In the genomic region with DNA sequence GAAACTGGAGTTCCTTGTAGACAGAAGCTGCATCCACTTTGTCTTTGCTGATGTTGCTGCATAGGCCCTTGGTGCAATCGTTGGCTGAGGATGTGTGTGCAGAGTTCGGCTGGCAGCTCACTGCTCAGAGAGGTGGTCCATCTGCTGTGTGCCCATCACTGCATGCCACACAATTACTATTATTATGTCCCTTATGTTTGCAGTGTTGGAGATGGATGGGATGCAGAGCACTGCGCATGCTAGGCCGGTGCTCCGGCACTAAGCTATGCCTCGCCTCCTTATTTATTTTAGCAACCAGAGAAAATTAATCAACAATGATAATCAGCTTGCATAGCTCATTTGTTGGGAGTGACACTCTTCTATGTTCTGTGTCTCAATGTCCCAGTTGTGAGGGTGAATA, we compare ENCODE assay signal across 21 mouse cellular contexts.
A peak's percentile ranks its signal among the peaks of the same experiment; 100 is the strongest.
DNase-seq lines count a peak whose midpoint lies in the region; ATAC-seq and TF ChIP-seq lines count a peak whose summit lies in the region.
"Had no signal": no experiment of that assay in that cellular context is flagged by ENCODE, and none has a peak within 500 bp of the region (broad histone marks: within the 10 kb centered on the region; RNA-seq: fewer than 3 reads in every experiment).

No protein-coding gene starts in this region.

- peaks cover 19% of the 10 kb centered on the region for H3K4me1 ChIP-seq in hindbrain, embryonic 14.5 days (replicated peaks; ENCODE audit: control insufficient read depth, insufficient read depth, low read length)
- H3K4me1 ChIP-seq in hindbrain, embryonic 12.5 days = no peaks in the 10 kb centered on the region; the same call in 1 of the 2 replicates
- no peaks in the 10 kb centered on the region for H3K4me1 ChIP-seq in neural tube, embryonic 13.5 days (replicated peaks)
- peaks cover 13% of the 10 kb centered on the region for H3K4me1 ChIP-seq in midbrain, postnatal 0 days (ENCODE audit: insufficient read depth, low read length)
- H3K4me1 ChIP-seq in kidney, embryonic 16.5 days (ENCODE audit: insufficient read depth, low read length) = no peaks in the 10 kb centered on the region
- H3K4me1 ChIP-seq: embryonic facial prominence, embryonic 15.5 days; limb, embryonic 15.5 days had no signal

- WGBS in hindbrain, embryonic 14.5 days = 86% methylated on average over 6 of the region's 6 CpGs
- WGBS in hindbrain, embryonic 12.5 days = 88% methylated on average over 6 of the region's 6 CpGs
- 86% methylated on average over 6 of the region's 6 CpGs for WGBS in neural tube, embryonic 13.5 days
- 85% methylated on average over 6 of the region's 6 CpGs for WGBS in midbrain, postnatal 0 days
- 89% methylated on average over 6 of the region's 6 CpGs for WGBS in kidney, embryonic 16.5 days

- DNase-seq in hindbrain, embryonic 14.5 days (ENCODE audit: low spot score) = no peak
- DNase-seq in neural tube, embryonic 10.5 days (ENCODE audit: extremely low spot score, low spot score) = no peak
- DNase-seq in midbrain, postnatal 0 days (ENCODE audit: low spot score) = no peak
- DNase-seq in urinary bladder, postnatal 10 days (ENCODE audit: low spot score) = no peak
- DNase-seq: adrenal gland, postnatal 36 days; B cell, adult 2 months; cerebellum, adult 9-11 months; kidney, postnatal 36 days; lung, embryonic 14.5 days; right cerebral cortex, postnatal 14 days; spleen, adult 18-20 months had no signal

- no peak overlapping the region for H3K9ac ChIP-seq in hindbrain, embryonic 14.5 days
- H3K9ac ChIP-seq in hindbrain, embryonic 12.5 days = no peak overlapping the region
- H3K9ac ChIP-seq in neural tube, embryonic 13.5 days = no peak overlapping the region
- no peak overlapping the region for H3K9ac ChIP-seq in midbrain, postnatal 0 days (replicated peaks; ENCODE audit: low read length, poor library complexity, severe bottlenecking)
- no peak overlapping the region for H3K9ac ChIP-seq in kidney, embryonic 16.5 days (replicated peaks; ENCODE audit: low read length)
- H3K9ac ChIP-seq: embryonic facial prominence, embryonic 15.5 days; limb, embryonic 15.5 days; liver, embryonic 14.5 days; lung, embryonic 14.5 days had no signal

- H3K4me3 ChIP-seq in hindbrain, embryonic 14.5 days (replicated peaks; ENCODE audit: low read length) = no peak overlapping the region
- no peak overlapping the region for H3K4me3 ChIP-seq in hindbrain, embryonic 12.5 days
- H3K4me3 ChIP-seq in neural tube, embryonic 13.5 days = no peak overlapping the region
- H3K4me3 ChIP-seq in midbrain, postnatal 0 days (ENCODE audit: low read depth, low read length) = no peak overlapping the region
- no peak overlapping the region for H3K4me3 ChIP-seq in kidney, embryonic 16.5 days (ENCODE audit: low read length)
- H3K4me3 ChIP-seq: embryonic facial prominence, embryonic 15.5 days; limb, embryonic 15.5 days had no signal

- H3K4me2 ChIP-seq in hindbrain, embryonic 14.5 days (replicated peaks) = no peak overlapping the region
- H3K4me2 ChIP-seq in hindbrain, embryonic 12.5 days (replicated peaks) = no peak overlapping the region
- H3K4me2 ChIP-seq in neural tube, embryonic 13.5 days = no peak overlapping the region
- no peak overlapping the region for H3K4me2 ChIP-seq in midbrain, postnatal 0 days (ENCODE audit: low read depth, low read length, poor library complexity, severe bottlenecking)
- no peak overlapping the region for H3K4me2 ChIP-seq in kidney, embryonic 16.5 days (replicated peaks; ENCODE audit: low read depth, low read length)
- H3K4me2 ChIP-seq: embryonic facial prominence, embryonic 15.5 days; heart, embryonic 11.5 days; limb, embryonic 15.5 days; lung, embryonic 14.5 days had no signal

- no peaks in the 10 kb centered on the region for H3K9me3 ChIP-seq in hindbrain, embryonic 14.5 days (ENCODE audit: control insufficient read depth, low read length)
- H3K9me3 ChIP-seq in hindbrain, embryonic 12.5 days (replicated peaks) = no peaks in the 10 kb centered on the region
- H3K9me3 ChIP-seq in neural tube, embryonic 13.5 days = no peaks in the 10 kb centered on the region
- no peaks in the 10 kb centered on the region for H3K9me3 ChIP-seq in midbrain, postnatal 0 days (ENCODE audit: low read length)
- H3K9me3 ChIP-seq in kidney, embryonic 16.5 days (ENCODE audit: low read length) = no peaks in the 10 kb centered on the region
- H3K9me3 ChIP-seq: embryonic facial prominence, embryonic 15.5 days; limb, embryonic 15.5 days had no signal

- no peaks in the 10 kb centered on the region for H3K36me3 ChIP-seq in hindbrain, embryonic 14.5 days (replicated peaks; ENCODE audit: control insufficient read depth, insufficient read depth)
- H3K36me3 ChIP-seq in hindbrain, embryonic 12.5 days = no peaks in the 10 kb centered on the region
- no peaks in the 10 kb centered on the region for H3K36me3 ChIP-seq in neural tube, embryonic 13.5 days
- H3K36me3 ChIP-seq in midbrain, postnatal 0 days (ENCODE audit: insufficient read depth, low read length) = no peaks in the 10 kb centered on the region
- H3K36me3 ChIP-seq in kidney, embryonic 16.5 days (ENCODE audit: insufficient read depth, low read length) = no peaks in the 10 kb centered on the region
- H3K36me3 ChIP-seq: embryonic facial prominence, embryonic 15.5 days; G1E; limb, embryonic 15.5 days had no signal

- no peak overlapping the region for H3K27ac ChIP-seq in hindbrain, embryonic 14.5 days
- no peak overlapping the region for H3K27ac ChIP-seq in hindbrain, embryonic 12.5 days
- no peak overlapping the region for H3K27ac ChIP-seq in neural tube, embryonic 13.5 days (replicated peaks)
- H3K27ac ChIP-seq in midbrain, postnatal 0 days (ENCODE audit: low read depth, low read length) = 0 out of 2 replicates have a peak overlapping the region, but pooled peaks have one; percentile 18
- H3K27ac ChIP-seq in kidney, embryonic 16.5 days (ENCODE audit: low read length) = no peak overlapping the region
- H3K27ac ChIP-seq: embryonic facial prominence, embryonic 15.5 days; limb, embryonic 15.5 days; liver, embryonic 14.5 days had no signal

- no peaks in the 10 kb centered on the region for H3K27me3 ChIP-seq in hindbrain, embryonic 14.5 days (ENCODE audit: control insufficient read depth, insufficient read depth, low read length)
- no peaks in the 10 kb centered on the region; the same call in 1 of the 2 replicates for H3K27me3 ChIP-seq in hindbrain, embryonic 12.5 days
- no peaks in the 10 kb centered on the region for H3K27me3 ChIP-seq in neural tube, embryonic 13.5 days
- H3K27me3 ChIP-seq in midbrain, postnatal 0 days (ENCODE audit: insufficient read depth, low read length) = no peaks in the 10 kb centered on the region
- H3K27me3 ChIP-seq in kidney, embryonic 16.5 days (ENCODE audit: insufficient read depth, low read length) = no peaks in the 10 kb centered on the region
- H3K27me3 ChIP-seq: embryonic facial prominence, embryonic 15.5 days; limb, embryonic 15.5 days; Patski had no signal

- ATAC-seq in hindbrain, embryonic 14.5 days (ENCODE audit: low FRiP score) = 0 out of 2 replicates have a peak, but pooled peaks have one; percentile 38
- ATAC-seq in hindbrain, embryonic 12.5 days (ENCODE audit: low FRiP score) = no peak
- ATAC-seq in neural tube, embryonic 13.5 days (ENCODE audit: low read depth) = 0 out of 2 replicates have a peak, but pooled peaks have one; percentile 60
- ATAC-seq in midbrain, postnatal 0 days (ENCODE audit: low FRiP score) = no peak; the same call in 1 of the 2 replicates
- ATAC-seq in kidney, embryonic 16.5 days (ENCODE audit: low FRiP score, low TSS enrichment) = no peak
- ATAC-seq: intestine, embryonic 16.5 days; Patski had no signal

- TF ChIP-seq CTCF in midbrain, postnatal 0 days (IDR thresholded peaks at IDR 0.05) = no peak

Comparison
In these comparisons a context has a peak if more than half of its experiments do, and no peak if none do; other contexts are left out.
1. ATAC-seq: peak in hindbrain, embryonic 14.5 days (single experiment) and neural tube, embryonic 13.5 days (single experiment); none in hindbrain, embryonic 12.5 days (single experiment), midbrain, postnatal 0 days (single experiment) and kidney, embryonic 16.5 days (single experiment).